Mouse (Mus musculus) hindbrain, postnatal 0 days (tissue): ENCODE measurements at regions not wholly inside any gene's neighbourhood (a gene's known extent, or its start where the extent isn't known, plus 50 kb on each side); places are given as distances from the start of the nearest gene placed in this dataset.

Experiments used
- ATAC-seq: fragments of 200-750 bp; cut with Nextera tagmentation; 2 replicates; pipeline ENCODE4 v1.8.0; 2017; ENCODE audit warnings: mild to moderate bottlenecking, moderate TSS enrichment, moderate library complexity
- DNase-seq: peaks from one replicate; pipeline ENCODE4 v3.0.0-alpha.2; 2015; ENCODE audit warnings: low spot score
- H3K27ac ChIP-seq: fragments of 300-500 bp; sonication (generic); 2 replicates; pipeline ENCODE4 v1.5.1; 2014; ENCODE audit warnings: mild to moderate bottlenecking
- H3K27me3 ChIP-seq: fragments of 300-500 bp; sonication (generic); 2 replicates; pipeline ENCODE4 v1.6.1; 2014; ENCODE audit warnings: low read length, mixed read lengths; ENCODE audit not compliant: insufficient read depth
- H3K36me3 ChIP-seq: fragments of 300-500 bp; sonication (generic); 2 replicates; pipeline ENCODE4 v1.6.1; 2014; ENCODE audit warnings: low read length, mixed read lengths; ENCODE audit not compliant: insufficient read depth
- H3K4me1 ChIP-seq: fragments of 300-500 bp; sonication (generic); 2 replicates; pipeline ENCODE4 v1.6.1; 2014; ENCODE audit warnings: antibody characterized with exemption, low read length, mixed read lengths; ENCODE audit not compliant: insufficient read depth
- H3K4me2 ChIP-seq: fragments of 300-500 bp; sonication (generic); 2 replicates; pipeline ENCODE4 v1.6.1; 2014; ENCODE audit warnings: low read depth, mild to moderate bottlenecking, low read length, moderate library complexity, mixed read lengths
- H3K4me3 ChIP-seq: fragments of 300-500 bp; sonication (generic); 2 replicates; pipeline ENCODE4 v1.5.1; 2014; ENCODE audit warnings: low read length
- H3K9ac ChIP-seq: fragments of 300-500 bp; sonication (generic); replicated peaks from 2 replicates; pipeline ENCODE4 v1.6.1; 2014; ENCODE audit warnings: mild to moderate bottlenecking, low read length, moderate library complexity, mixed read lengths
- H3K9me3 ChIP-seq: fragments of 300-500 bp; sonication (generic); 2 replicates; pipeline ENCODE4 v1.6.1; 2016; ENCODE audit warnings: low read length, mixed read lengths
- CTCF ChIP-seq: IDR thresholded peaks from 2 replicates; pipeline ENCODE4 v1.5.1; 2016; ENCODE audit warnings: antibody characterized with exemption, control low read depth, low read depth
- WGBS: fragments of 180-500 bp; shearing (Covaris S2); extraction: QIAGEN DNeasy Blood & Tissue Kit; methylation state at CpG from one replicate; pipeline ENCODE4 v1.1.7; 2014; 5-methylcytosine and 5-hydroxymethylcytosine counted together

DNA sequence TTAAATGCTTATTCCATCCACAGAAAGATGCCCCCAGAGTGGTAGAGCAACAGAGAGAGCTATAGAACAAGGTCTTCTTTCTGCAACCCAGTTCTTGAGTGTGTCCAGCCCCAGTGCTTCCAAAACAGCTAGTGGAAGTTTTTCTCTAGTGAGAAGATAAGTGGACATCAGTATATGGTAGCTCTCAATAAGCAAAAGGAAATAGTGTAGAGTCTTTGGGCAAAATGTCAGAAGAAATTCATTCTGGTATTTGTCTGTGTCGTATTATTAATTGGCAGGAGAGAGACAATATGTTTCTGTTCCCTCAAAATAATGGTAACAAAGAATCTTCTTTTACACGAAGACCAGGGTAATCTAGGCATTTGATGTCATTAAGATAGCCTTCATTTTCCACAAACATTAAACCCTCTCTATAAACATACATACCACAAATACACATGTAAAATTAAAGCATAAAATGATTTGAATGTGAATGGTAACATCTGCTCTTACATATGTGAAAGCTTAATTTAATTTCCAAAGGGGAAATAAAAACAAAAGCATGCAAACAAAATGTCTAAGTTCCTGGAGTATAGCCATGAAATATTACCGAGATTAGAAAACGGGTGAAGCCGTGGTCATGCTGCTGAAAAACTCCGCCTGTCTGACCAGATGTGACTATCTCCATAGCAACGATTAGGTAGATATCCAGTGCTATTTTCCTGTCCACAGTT lies 342.1 kb upstream of the Thbs1 start:
- Histone ChIP-seq H3K9me3 (no peaks in the 10 kb centered on the region), H3K4me3 (no peak overlapping the region), H3K36me3 (no peaks in the 10 kb centered on the region), H3K4me1 (no peaks in the 10 kb centered on the region), H3K9ac (no peak overlapping the region), H3K27me3 (no peaks in the 10 kb centered on the region), H3K4me2 (no peak overlapping the region), H3K27ac (no peak overlapping the region)
- 54% methylated on average over 7 of the region's 7 CpGs for WGBS
- no peak for TF ChIP-seq CTCF
- DNase-seq (peak; percentile 18), ATAC-seq (no peak)

DNA sequence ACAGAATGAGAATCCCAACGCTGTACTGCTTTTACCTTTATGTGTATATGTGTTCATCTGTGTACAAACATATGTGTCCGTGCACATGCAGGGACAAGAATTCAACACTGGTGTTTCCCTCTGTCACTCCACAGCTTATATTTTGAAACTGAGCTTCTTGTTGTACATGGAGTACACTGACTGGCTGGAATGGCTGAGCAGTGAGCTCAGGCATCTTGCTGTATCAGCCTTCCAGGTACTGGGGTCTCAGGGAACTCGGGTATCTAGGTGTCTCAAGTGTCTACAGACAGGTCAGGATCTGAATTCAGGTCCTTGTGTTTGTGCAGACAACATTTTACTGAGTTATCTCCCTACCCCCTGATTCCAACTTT lies 341.6 kb upstream of the Thbs1 start:
- H3K36me3 ChIP-seq: no peaks in the 10 kb centered on the region
- no peak overlapping the region for H3K9ac ChIP-seq
- no peaks in the 10 kb centered on the region for H3K9me3 ChIP-seq
- no peaks in the 10 kb centered on the region for H3K27me3 ChIP-seq
- DNase-seq: no peak
- TF ChIP-seq CTCF: no peak
- H3K4me1 ChIP-seq: no peaks in the 10 kb centered on the region
- no peak overlapping the region for H3K4me2 ChIP-seq
- no peak overlapping the region for H3K4me3 ChIP-seq
- no peak overlapping the region for H3K27ac ChIP-seq
- 0 out of 2 replicates have a peak, but pooled peaks have one; percentile 32 for ATAC-seq
- 74% methylated on average over 3 of the region's 3 CpGs for WGBS

DNA sequence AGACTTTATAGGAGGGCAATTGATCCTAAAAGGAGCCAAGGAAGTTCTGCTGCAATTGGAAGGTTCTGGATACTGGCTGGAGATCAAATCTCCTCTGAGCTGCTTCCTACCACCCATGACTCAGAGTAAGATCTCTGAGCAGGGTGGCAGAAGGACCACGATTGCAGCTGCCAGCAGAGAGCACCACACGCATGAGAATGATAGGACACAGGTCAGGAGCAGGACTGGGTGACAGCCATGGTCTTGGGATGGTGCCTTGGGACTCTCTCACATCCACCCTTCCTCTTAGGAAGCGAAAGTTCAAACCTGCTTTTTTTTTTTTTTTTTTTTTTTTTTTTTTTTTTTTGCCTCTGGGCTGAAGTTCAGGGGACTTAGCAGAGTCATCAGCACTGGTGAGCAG lies 331.4 kb upstream of the Thbs1 start:
- H3K4me2 ChIP-seq: no peak overlapping the region
- H3K27ac ChIP-seq: no peak overlapping the region
- ATAC-seq (no peak), DNase-seq (no peak)
- H3K9me3 ChIP-seq: no peaks in the 10 kb centered on the region
- H3K4me1 ChIP-seq: no peaks in the 10 kb centered on the region
- no peaks in the 10 kb centered on the region for H3K36me3 ChIP-seq
- H3K4me3 ChIP-seq: no peak overlapping the region
- no peak overlapping the region for H3K9ac ChIP-seq
- no peaks in the 10 kb centered on the region for H3K27me3 ChIP-seq
- TF ChIP-seq CTCF: no peak
- 89% methylated on average over 3 of the region's 3 CpGs for WGBS

DNA sequence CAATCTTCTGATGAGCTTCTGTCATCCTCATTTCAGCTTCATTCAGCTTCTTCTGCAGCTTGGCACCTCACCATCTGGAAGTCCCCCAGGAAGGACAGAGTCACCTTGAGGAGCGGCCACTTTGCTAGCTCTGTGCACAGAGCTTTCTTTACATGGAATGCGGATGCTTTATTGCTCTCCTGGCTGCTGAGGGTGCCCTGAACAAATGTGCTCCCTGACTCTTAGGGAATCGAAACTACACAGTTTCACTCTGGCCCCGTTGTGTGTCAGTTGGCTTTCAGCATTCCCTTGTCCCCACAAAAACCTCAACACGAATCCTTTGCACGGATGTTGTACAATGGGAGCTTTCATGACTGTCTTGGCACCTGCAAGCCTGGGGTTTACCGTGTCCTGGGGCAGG lies 330.9 kb upstream of the Thbs1 start:
- no peaks in the 10 kb centered on the region for H3K27me3 ChIP-seq
- H3K9me3 ChIP-seq: no peaks in the 10 kb centered on the region
- H3K27ac ChIP-seq: no peak overlapping the region
- no peaks in the 10 kb centered on the region for H3K36me3 ChIP-seq
- ATAC-seq (no peak), DNase-seq (no peak)
- H3K4me2 ChIP-seq: no peak overlapping the region
- TF ChIP-seq CTCF: no peak
- 71% methylated on average over 7 of the region's 7 CpGs for WGBS
- H3K9ac ChIP-seq: no peak overlapping the region
- H3K4me3 ChIP-seq: no peak overlapping the region
- no peaks in the 10 kb centered on the region for H3K4me1 ChIP-seq

DNA sequence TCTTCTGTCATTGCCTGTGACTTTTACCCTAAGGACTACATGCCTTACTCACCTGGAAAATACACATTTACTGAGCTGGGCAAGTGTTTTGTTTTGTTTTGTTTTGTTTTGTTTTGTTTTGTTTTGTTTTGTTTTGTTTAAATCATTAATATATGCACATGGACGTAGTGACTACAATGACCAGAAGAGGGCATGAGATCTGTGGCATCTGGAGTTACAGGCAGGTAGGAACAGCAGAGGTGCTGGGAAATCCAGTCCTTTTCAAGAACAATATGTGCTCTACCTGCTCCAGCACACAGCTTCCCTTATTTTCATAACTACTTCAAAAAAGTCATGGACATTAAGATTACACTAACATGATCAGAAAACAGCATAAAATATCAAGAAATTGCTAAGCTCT lies 324.4 kb upstream of the Thbs1 start:
- Histone ChIP-seq H3K4me2 (no peak overlapping the region), H3K4me3 (no peak overlapping the region), H3K36me3 (no peaks in the 10 kb centered on the region), H3K9me3 (no peaks in the 10 kb centered on the region), H3K9ac (no peak overlapping the region), H3K27me3 (no peaks in the 10 kb centered on the region), H3K27ac (no peak overlapping the region), H3K4me1 (no peaks in the 10 kb centered on the region)
- DNase-seq: no peak
- ATAC-seq: no peak
- WGBS: 68% methylated on average over 1 of the region's 1 CpGs
- TF ChIP-seq CTCF: peak; percentile 33; the same call in 1 of the 2 replicates

DNA sequence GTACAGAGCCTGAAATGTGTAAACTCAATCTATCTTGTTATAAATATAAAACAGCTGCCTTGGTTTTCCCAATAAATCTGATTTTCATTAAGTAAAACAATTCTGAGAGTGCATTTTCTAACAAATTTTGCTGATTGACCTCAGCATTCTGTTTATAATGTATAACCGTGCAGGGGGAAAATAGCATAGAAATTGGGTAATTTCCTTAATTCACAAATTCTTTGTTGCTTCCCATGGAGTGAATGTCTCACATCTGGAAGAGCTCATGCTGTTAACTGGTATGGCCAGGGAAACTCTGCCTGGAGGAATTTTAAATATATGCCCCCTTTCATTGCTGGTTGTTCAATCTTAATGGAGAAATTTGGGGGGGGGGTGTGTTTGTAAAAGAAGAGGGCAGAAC lies 317.4 kb upstream of the Thbs1 start:
- WGBS: 79% methylated on average over 1 of the region's 1 CpGs

DNA sequence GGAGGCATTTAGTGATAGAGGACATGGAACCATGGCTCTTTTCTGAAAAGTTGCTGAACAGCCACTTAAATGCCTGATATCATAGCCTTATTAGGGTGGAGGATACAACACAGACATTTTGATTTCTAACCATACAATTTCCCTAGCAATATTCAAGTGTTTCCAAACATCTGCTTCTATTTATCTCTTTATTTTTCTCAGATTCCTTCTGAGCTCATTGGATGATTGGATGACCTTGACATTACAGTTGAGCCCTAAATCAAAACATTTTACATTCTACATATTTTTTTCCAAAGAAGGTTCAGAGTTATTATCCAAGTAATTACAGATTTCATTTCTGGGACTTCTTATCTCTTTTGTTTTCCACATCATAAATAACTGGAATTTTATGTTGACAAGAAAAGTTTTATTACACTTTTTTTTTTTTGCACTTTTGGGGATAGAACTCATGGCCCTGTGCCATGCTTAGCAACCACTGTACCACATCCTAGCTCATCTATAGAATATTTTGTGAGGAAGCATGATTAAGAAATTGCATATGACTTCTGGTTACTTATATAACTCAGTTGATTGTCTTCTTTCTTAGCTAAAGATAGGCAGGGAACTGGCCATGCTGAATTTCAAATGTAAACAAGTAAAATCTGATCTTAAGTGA lies 309.6 kb upstream of the Thbs1 start:
- Histone ChIP-seq H3K9ac (no peak overlapping the region), H3K36me3 (no peaks in the 10 kb centered on the region), H3K4me1 (no peaks in the 10 kb centered on the region), H3K27ac (no peak overlapping the region), H3K27me3 (no peaks in the 10 kb centered on the region), H3K4me2 (no peak overlapping the region), H3K4me3 (no peak overlapping the region), H3K9me3 (no peaks in the 10 kb centered on the region)
- no peak for DNase-seq
- TF ChIP-seq CTCF: no peak
- no peak for ATAC-seq

More for the DNA sequence above, 317.4 kb upstream of the Thbs1 start:
- no peaks in the 10 kb centered on the region for H3K9me3 ChIP-seq
- DNase-seq (no peak), ATAC-seq (no peak)
- H3K4me2 ChIP-seq: no peak overlapping the region
- TF ChIP-seq CTCF: no peak
- H3K27me3 ChIP-seq: no peaks in the 10 kb centered on the region
- no peak overlapping the region for H3K4me3 ChIP-seq
- no peak overlapping the region for H3K27ac ChIP-seq
- H3K9ac ChIP-seq: no peak overlapping the region
- no peaks in the 10 kb centered on the region for H3K4me1 ChIP-seq
- no peaks in the 10 kb centered on the region for H3K36me3 ChIP-seq
